Mouse (Mus musculus): Measurements from ENCODE around the gene Wasf3. TPM values are rescaled to one million over a fixed set of nuclear protein-coding genes. Genes with fewer than 3 reads are reported as not detected.

Gene Wasf3
- polyA plus RNA-seq, 1 experiment from 2014 or later = 19.0 TPM

DNA sequence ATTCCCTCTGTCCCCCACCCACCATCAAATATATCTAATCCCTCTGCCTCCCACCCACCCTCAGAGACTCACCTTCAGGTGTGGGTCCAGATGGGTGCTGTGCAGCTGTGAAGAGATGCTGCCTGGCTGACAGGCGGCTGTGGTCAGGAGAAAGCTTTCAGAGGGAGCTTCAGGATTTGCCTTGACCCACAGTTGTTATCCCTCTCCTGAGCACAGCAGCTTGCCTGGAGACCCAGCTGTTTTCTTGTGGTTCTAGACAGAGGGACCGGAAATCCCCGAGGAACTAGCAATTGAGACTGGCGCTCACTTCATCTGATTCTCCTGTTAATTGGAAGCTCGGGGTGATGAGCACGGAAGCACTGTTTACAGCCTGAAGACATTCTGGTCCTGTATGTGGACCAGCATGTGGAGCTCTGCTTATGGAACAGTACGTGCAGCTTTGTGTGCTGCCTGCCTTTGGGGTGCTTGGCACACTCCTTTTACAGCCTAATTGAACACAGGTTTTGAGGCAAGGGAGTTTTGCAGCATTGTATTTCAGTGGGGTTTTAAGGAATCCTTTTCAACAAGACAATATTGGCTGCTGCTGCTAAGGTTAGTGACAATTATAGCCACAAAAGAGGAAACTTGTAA lies 54.5 kb downstream of the Wasf3 start:
- no peak for DNase-seq (ENCODE audit: low read depth, low spot score)
- POLR2A ChIA-PET = no interaction called here
- CTCF ChIA-PET = no interaction called here
- H3K27me3 ChIP-seq = no peaks in the 10 kb centered on the region
- TF ChIP-seq CTCF (IDR thresholded peaks at IDR 0.05) = no peak
- ATAC-seq = no peak
- in situ Hi-C loops (cut with MboI; ENCODE audit: low pct_unique_long_range_greater_than_20kb) = no loop called here

DNA sequence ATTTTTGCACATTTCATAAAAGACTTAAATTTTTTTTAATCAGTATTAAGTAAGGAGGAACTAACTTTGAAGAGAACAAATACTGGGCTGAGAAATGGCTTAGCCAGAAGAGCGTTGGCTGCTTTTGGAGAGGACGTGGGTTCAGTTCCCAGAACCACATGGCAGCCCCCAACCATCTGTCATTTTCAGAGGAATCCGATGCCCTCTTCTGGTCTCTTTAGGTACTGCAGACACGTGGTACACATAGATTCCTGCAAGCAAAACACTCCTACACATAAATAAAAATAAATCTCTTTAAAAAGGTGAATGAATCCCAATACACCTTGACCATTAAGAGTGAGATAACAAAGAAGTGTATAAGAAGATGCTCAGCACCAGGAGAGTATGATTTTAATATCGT lies 55.5 kb downstream of the Wasf3 start:
- no peaks in the 10 kb centered on the region for H3K27me3 ChIP-seq
- ChIA-PET CTCF (no interaction called here), POLR2A (no interaction called here)
- no peak for TF ChIP-seq CTCF (IDR thresholded peaks at IDR 0.05)
- ATAC-seq = no peak
- in situ Hi-C loops (cut with MboI; ENCODE audit: low pct_unique_long_range_greater_than_20kb) = no loop called here
- no peak for DNase-seq (ENCODE audit: low read depth, low spot score)

DNA sequence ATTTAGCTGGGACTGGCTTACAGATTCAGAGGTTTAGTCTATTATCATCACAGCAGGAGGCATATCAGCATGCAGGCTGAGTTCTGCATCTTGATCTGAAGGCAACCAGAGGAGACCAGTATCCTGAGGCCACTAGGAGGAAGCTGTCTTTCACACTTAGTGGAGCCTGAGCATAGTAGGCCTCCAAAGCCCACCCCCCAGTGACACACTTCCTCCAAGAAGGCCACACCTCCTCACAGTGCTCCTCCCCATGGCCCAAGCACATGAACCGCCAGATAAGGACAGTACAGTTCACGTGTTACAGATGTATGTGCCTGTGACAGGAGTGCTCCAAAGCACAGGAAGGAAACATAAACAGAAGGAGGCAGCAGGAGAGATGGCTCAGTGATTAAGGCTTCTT lies 58.0 kb downstream of the Wasf3 start:
- TF ChIP-seq CTCF (IDR thresholded peaks at IDR 0.05) = no peak
- H3K27me3 ChIP-seq = no peaks in the 10 kb centered on the region
- in situ Hi-C loops (cut with MboI; ENCODE audit: low pct_unique_long_range_greater_than_20kb) = no loop called here
- CTCF ChIA-PET = no interaction called here
- ATAC-seq = no peak
- POLR2A ChIA-PET = no interaction called here
- no peak for DNase-seq (ENCODE audit: low read depth, low spot score)

DNA sequence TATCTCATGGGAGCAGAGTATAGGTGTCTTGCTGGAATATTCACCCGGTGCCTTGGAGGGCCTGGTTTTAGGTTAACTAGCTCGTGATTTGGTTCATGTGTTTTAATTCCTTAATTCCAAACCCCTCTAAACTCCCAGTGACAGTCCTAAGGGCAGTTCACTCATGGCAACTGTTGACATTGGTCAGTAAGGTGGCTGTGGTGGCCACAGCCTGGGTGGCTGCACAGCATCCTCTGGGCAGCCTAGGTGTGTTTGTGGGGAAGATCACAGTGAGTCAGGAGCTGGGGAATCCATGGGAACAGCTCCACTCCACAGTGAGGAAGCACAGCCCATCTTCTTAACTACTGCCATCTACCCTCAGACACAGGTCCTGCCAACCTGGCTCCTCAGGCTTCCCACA lies 61.8 kb downstream of the Wasf3 start:
- ChIA-PET POLR2A (interaction anchor here (0.5 kb wide), 1 partner anchor 15 kb away, joined by 3 read pairs; no protein-coding TSS in a partner anchor), CTCF (interaction anchor here (0.9 to 1.6 kb wide), 4 partner anchors 9 to 98 kb away, joined by 3 to 5 read pairs (median 4); no protein-coding TSS in a partner anchor)
- in situ Hi-C loops (cut with MboI; ENCODE audit: low pct_unique_long_range_greater_than_20kb) = no loop called here
- DNase-seq (ENCODE audit: low read depth, low spot score) (no peak), ATAC-seq (no peak)
- no peaks in the 10 kb centered on the region for H3K27me3 ChIP-seq
- TF ChIP-seq CTCF (IDR thresholded peaks at IDR 0.05) = no peak

DNA sequence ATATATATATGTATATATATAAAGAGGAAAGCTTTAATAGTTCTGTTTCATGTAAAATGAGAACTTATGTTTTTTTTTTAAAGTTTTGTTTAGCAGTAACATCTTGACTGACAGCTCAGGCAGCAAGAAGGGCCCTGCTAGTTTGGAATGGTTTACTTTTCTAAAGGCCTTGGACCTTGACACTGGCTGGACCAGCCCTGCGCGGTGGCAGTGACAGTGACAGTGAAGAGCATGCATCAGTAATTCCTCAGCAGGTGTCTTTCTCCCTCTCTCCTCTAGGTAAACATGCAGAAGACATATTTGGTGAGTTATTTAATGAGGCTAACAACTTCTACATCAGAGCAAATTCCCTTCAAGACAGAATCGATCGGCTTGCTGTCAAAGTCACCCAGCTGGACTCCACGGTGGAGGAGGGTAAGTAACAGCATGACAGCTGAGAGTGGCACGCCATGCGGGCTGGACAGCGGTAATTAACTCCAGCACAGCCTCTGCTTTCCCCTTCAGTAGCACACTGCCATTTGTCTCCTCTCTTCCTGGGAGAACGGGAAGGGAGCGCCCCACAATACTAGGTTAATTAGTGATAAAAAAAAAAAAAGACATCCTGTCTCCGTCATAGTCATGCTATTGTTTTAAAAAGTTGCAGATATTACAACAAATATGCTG lies 66.9 kb downstream of the Wasf3 start:
- ChIA-PET POLR2A (no interaction called here), CTCF (no interaction called here)
- no peak for TF ChIP-seq CTCF (IDR thresholded peaks at IDR 0.05)
- no peaks in the 10 kb centered on the region for H3K27me3 ChIP-seq
- in situ Hi-C loops (cut with MboI; ENCODE audit: low pct_unique_long_range_greater_than_20kb) = loop anchor here (25.0 kb wide), 1 partner anchor 264 kb away; the partner anchor contains the start of gene 1700001J03Rik
- ATAC-seq (no peak), DNase-seq (ENCODE audit: low read depth, low spot score) (no peak)

DNA sequence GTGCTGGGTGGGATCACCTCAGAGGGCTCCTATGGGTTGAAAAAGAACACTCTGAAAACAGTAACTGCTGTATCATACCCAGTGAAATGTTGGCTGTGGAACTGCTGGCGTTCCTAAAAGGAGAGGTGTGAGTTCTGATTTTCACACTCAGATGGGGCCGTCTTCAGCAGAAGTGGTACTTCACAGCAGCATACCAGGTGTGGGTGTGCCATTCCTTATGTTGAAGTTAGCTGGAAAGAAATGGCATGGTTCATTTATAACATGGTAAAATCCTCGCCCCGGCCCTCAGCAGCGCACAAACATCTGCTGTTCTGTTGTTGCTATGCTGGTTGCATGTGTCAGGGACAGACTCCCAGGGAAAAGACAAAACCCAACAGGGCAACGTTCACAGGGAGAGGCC lies 68.8 kb downstream of the Wasf3 start:
- in situ Hi-C loops (cut with MboI; ENCODE audit: low pct_unique_long_range_greater_than_20kb) = loop anchor here (25.0 kb wide), 1 partner anchor 266 kb away; the partner anchor contains the start of gene 1700001J03Rik
- CTCF ChIA-PET = interaction anchor here (1.6 kb wide), 1 partner anchor 27 kb away, joined by 3 read pairs; no protein-coding TSS in a partner anchor
- POLR2A ChIA-PET = no interaction called here
- no peaks in the 10 kb centered on the region for H3K27me3 ChIP-seq
- ATAC-seq (no peak), DNase-seq (ENCODE audit: low read depth, low spot score) (no peak)
- no peak for TF ChIP-seq CTCF (IDR thresholded peaks at IDR 0.05)

DNA sequence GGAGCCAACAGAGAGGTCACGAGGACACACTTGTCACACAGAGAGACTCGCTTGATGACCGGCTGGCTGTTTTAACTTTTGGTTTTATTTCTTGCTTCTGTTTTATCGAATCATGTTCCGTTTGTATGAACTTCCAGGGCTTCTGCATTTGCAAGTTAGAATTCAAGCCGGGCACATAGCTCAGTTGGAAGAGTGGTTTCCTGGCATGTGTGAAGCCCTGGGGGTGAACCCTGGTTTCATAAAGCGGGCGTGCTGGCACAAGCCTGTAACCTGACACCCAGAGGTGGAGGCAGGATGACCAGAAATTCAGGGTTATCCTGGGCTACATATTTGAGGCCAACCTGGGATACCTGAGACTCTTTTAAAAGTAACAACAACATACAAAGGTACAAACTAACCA lies 76.8 kb downstream of the Wasf3 start:
- ATAC-seq (peak; percentile 78), DNase-seq (ENCODE audit: low read depth, low spot score) (peak; percentile 31)
- H3K27me3 ChIP-seq = no peaks in the 10 kb centered on the region
- TF ChIP-seq CTCF (IDR thresholded peaks at IDR 0.05) = no peak
- ChIA-PET POLR2A (interaction anchor here (0.7 kb wide), 1 partner anchor 15 kb away, joined by 3 read pairs; no protein-coding TSS in a partner anchor), CTCF (interaction anchor here (1.2 kb wide), 1 partner anchor 35 kb away, joined by 3 read pairs; no protein-coding TSS in a partner anchor)
- in situ Hi-C loops (cut with MboI; ENCODE audit: low pct_unique_long_range_greater_than_20kb) = loop anchor here (25.0 kb wide), 1 partner anchor 274 kb away; the partner anchor contains the start of gene 1700001J03Rik

DNA sequence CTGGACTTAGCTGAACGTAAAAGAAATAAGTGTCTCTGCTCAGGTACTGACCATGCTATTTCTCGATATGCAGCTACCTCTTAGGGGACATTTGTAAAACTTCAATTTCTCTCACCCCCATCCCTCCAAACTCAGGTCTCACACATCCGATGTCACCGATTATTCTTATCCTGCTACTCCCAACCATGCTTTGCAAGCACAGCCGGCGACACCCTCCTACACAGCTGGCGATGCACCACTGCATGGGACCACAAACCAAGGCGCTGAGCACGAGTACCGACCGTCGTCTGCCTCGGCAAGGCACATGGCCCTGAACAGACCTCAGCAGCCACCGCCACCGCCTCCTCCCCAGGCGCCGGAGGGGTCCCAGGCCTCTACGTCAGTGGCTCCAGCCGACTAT lies 81.9 kb downstream of the Wasf3 start:
- DNase-seq (ENCODE audit: low read depth, low spot score) (no peak), ATAC-seq (no peak)
- CTCF ChIA-PET = no interaction called here
- POLR2A ChIA-PET = interaction anchor here (0.6 kb wide), 1 partner anchor 501 kb away, joined by 4 read pairs; no protein-coding TSS in a partner anchor
- in situ Hi-C loops (cut with MboI; ENCODE audit: low pct_unique_long_range_greater_than_20kb) = loop anchor here (25.0 kb wide), 1 partner anchor 279 kb away; the partner anchor contains the start of gene 1700001J03Rik
- no peaks in the 10 kb centered on the region for H3K27me3 ChIP-seq
- TF ChIP-seq CTCF (IDR thresholded peaks at IDR 0.05) = no peak

DNA sequence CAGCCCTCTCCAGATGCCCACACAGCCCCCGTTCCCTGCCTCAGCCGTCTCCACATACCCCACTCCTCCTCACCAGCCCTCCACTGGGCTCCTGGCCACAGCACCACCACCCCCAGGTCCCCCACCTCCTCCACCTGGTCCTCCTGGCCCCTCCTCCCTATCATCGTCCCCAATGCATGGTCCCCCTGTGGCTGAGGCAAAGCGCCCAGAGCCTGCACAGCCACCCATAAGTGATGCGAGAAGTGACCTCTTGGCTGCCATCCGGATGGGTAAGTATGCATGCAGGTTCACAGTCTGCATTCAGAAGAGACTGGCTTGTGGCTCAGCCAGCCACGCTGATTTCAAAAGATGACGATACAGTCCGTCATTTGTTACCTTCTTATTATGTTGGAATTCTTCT lies 83.5 kb downstream of the Wasf3 start:
- ChIA-PET CTCF (no interaction called here), POLR2A (no interaction called here)
- DNase-seq (ENCODE audit: low read depth, low spot score) (no peak), ATAC-seq (no peak)
- in situ Hi-C loops (cut with MboI; ENCODE audit: low pct_unique_long_range_greater_than_20kb) = loop anchor here (25.0 kb wide), 1 partner anchor 281 kb away; the partner anchor contains the start of gene 1700001J03Rik
- H3K27me3 ChIP-seq = no peaks in the 10 kb centered on the region
- TF ChIP-seq CTCF (IDR thresholded peaks at IDR 0.05) = no peak

DNA sequence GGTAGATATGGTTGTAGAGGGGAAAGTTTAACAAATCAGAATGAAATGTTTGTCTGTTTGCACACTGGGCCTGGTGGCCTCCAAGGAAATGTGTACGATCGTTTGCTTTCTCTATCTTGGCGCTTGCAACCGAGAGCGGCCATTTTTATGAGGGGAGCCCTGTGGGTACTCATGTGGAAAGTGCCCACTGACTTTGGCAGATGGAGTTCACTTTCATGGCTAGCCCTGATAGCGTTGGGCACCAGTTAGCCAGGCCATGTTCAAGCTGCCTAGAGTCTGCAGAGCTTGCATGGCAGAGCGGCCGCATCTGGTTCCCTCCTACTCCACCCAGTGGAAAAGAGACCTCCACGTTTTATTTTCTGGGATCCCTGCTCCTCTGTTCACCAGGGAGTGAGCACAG lies 86.0 kb downstream of the Wasf3 start:
- no peak for TF ChIP-seq CTCF (IDR thresholded peaks at IDR 0.05)
- ATAC-seq (no peak), DNase-seq (ENCODE audit: low read depth, low spot score) (no peak)
- ChIA-PET POLR2A (no interaction called here), CTCF (no interaction called here)
- H3K27me3 ChIP-seq = no peaks in the 10 kb centered on the region
- in situ Hi-C loops (cut with MboI; ENCODE audit: low pct_unique_long_range_greater_than_20kb) = loop anchor here (25.0 kb wide), 1 partner anchor 284 kb away; the partner anchor contains the start of gene 1700001J03Rik

DNA sequence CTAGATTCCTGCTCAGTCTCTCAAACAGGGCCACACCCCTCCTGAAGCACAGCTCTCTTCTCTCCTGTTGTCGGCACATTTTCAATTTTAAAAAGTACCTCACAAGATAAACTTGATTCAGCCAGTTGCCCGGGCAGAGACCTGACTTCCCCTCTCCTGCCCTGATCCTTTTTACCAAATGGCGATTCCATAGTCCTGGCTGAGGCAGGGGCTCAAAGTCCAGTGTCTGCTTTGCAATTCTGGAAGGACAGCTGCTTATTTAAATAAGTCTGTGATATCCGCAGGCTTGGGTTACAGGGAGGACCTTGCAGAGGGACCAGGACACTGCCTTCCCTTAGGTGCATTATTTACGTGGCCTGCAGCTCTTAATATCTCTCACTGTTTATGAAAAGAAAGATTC lies 86.5 kb downstream of the Wasf3 start:
- CTCF ChIA-PET = no interaction called here
- in situ Hi-C loops (cut with MboI; ENCODE audit: low pct_unique_long_range_greater_than_20kb) = loop anchor here (25.0 kb wide), 1 partner anchor 284 kb away; the partner anchor contains the start of gene 1700001J03Rik
- no peak for TF ChIP-seq CTCF (IDR thresholded peaks at IDR 0.05)
- no peak for DNase-seq (ENCODE audit: low read depth, low spot score)
- POLR2A ChIA-PET = interaction anchor here (0.6 kb wide), 1 partner anchor 1629 kb away, joined by 7 read pairs; no protein-coding TSS in a partner anchor
- H3K27me3 ChIP-seq = no peaks in the 10 kb centered on the region
- no peak for ATAC-seq

Measured in Patski (cell line).